Mouse (Mus musculus) ES-E14 (cell line): ENCODE measurements around the gene Stard9.

Source experiments
- CHD2 ChIP-seq: IDR thresholded peaks from 2 replicates; pipeline ENCODE4 v1.6.1; 2014; ENCODE audit warnings: mild to moderate bottlenecking, low read depth, low read length, inconsistent platforms
- MAFK ChIP-seq: IDR thresholded peaks from 2 replicates; pipeline ENCODE4 v1.6.1; 2014; ENCODE audit warnings: mild to moderate bottlenecking, low read depth, low read length, inconsistent platforms; ENCODE audit not compliant: insufficient read depth
- ZC3H11A ChIP-seq: IDR thresholded peaks from 2 replicates; pipeline ENCODE4 v1.6.1; 2012; ENCODE audit warnings: low read depth, mild to moderate bottlenecking, inconsistent platforms, low read length, borderline replicate concordance
- ZNF384 ChIP-seq: IDR thresholded peaks from 2 replicates; pipeline ENCODE4 v1.6.1; 2012; ENCODE audit warnings: low read depth, low read length, inconsistent platforms

- TF ChIP-seq CHD2 (no peak), ZNF384 (no peak), ZC3H11A (no peak), MAFK (no peak)
These were observed 93.0 kb downstream of the Stard9 start for GRCm38 (mm10) chr2:120721911-120722310.
